Mouse (Mus musculus) kidney, embryonic 16.5 days (tissue): ENCODE results near the gene Szrd1. TPM values are rescaled to one million over a fixed set of nuclear protein-coding genes. Genes with fewer than 3 reads are reported as not detected.
A peak's percentile ranks its signal among the peaks of the same experiment; 100 is the strongest.

Experiments used
- ATAC-seq: fragments of 200-750 bp; cut with Nextera tagmentation; 2 replicates; pipeline ENCODE4 v1.8.0; 2017; ENCODE audit warnings: moderate TSS enrichment; ENCODE audit not compliant: low FRiP score, low TSS enrichment
- H3K27ac ChIP-seq: fragments of 300-500 bp; sonication (generic); 2 replicates; pipeline ENCODE4 v1.5.1; 2014; ENCODE audit warnings: low read length
- H3K27me3 ChIP-seq: fragments of 300-500 bp; sonication (generic); 2 replicates; pipeline ENCODE4 v1.6.1; 2014; ENCODE audit warnings: low read length, control low read depth, mixed read lengths; ENCODE audit not compliant: insufficient read depth
- H3K36me3 ChIP-seq: fragments of 300-500 bp; sonication (generic); 2 replicates; pipeline ENCODE4 v1.6.1; 2014; ENCODE audit warnings: low read length, control low read depth, mixed read lengths; ENCODE audit not compliant: insufficient read depth
- H3K4me1 ChIP-seq: fragments of 300-500 bp; sonication (generic); 2 replicates; pipeline ENCODE4 v1.6.1; 2014; ENCODE audit warnings: low read length, control low read depth, mixed read lengths; ENCODE audit not compliant: insufficient read depth
- H3K4me2 ChIP-seq: fragments of 300-500 bp; sonication (generic); replicated peaks from 2 replicates; pipeline ENCODE4 v1.6.1; 2014; ENCODE audit warnings: low read depth, low read length
- H3K4me3 ChIP-seq: fragments of 300-500 bp; sonication (generic); 2 replicates; pipeline ENCODE4 v1.5.1; 2014; ENCODE audit warnings: mild to moderate bottlenecking, low read length
- H3K9ac ChIP-seq: fragments of 300-500 bp; sonication (generic); replicated peaks from 2 replicates; pipeline ENCODE4 v1.6.1; 2014; ENCODE audit warnings: low read length
- H3K9me3 ChIP-seq: fragments of 300-500 bp; sonication (generic); 2 replicates; pipeline ENCODE4 v1.6.1; 2016; ENCODE audit warnings: low read length, control low read depth
- WGBS: fragments of 180-500 bp; shearing (Covaris S2); extraction: QIAGEN DNeasy Blood & Tissue Kit; methylation state at CpG from one replicate; pipeline ENCODE4 v1.1.7; 2014; 5-methylcytosine and 5-hydroxymethylcytosine counted together
- polyA plus RNA-seq: library from polyadenylated mRNA; unstranded; fragments of >200 nt; fragmentation: Nextera tagmentation; extraction: Ambion mirVana; gene quantifications from 2 replicates; pipeline ENCODE4 v1.2.1, GENCODE M21; 2015

Gene Szrd1
- polyA plus RNA-seq, 1 experiment from 2014 or later, result 51.3 TPM

GRCm38 (mm10) chr4:141077681-141078509 is 61.7 kb downstream of the Szrd1 start, which contains the start of gene Necap2:
Gene Necap2, minus strand, starts transcription at chr4:141078357.
- no peaks in the 10 kb centered on the region for H3K27me3 ChIP-seq
- H3K4me2 ChIP-seq, result peak within 1 kb of the TSS; percentile 94
- H3K9me3 ChIP-seq, result no peaks in the 10 kb centered on the region
- peak within 1 kb of the TSS; percentile 69; the same call in 1 of the 2 replicates for H3K27ac ChIP-seq
- peak within 1 kb of the TSS; percentile 93 for H3K4me3 ChIP-seq
- WGBS, result under 1% methylated on average over 67 of the region's 67 CpGs
- ATAC-seq, result peak; percentile 91
- peaks cover 14% of the 10 kb centered on the region for H3K36me3 ChIP-seq
- peak within 1 kb of the TSS; percentile 84 for H3K9ac ChIP-seq
- peaks cover 16% of the 10 kb centered on the region for H3K4me1 ChIP-seq

- H3K36me3 ChIP-seq, result peaks cover 24% of the 10 kb centered on the region
- peaks cover 16% of the 10 kb centered on the region for H3K4me1 ChIP-seq
- H3K9me3 ChIP-seq, result no peaks in the 10 kb centered on the region
- no peak for ATAC-seq
- WGBS, result 77% methylated on average over 17 of the region's 17 CpGs
- peak overlapping the region; percentile 93 for H3K4me3 ChIP-seq
- H3K9ac ChIP-seq, result peak overlapping the region; percentile 84
- 0 out of 2 replicates have a peak overlapping the region, but pooled peaks have one; percentile 43 for H3K27ac ChIP-seq
- no peaks in the 10 kb centered on the region for H3K27me3 ChIP-seq
- peak overlapping the region; percentile 94 for H3K4me2 ChIP-seq
These were observed 62.6 kb downstream of the Szrd1 start for GRCm38 (mm10) chr4:141076761-141077506.

GRCm38 (mm10) chr4:141074109-141074508 is 65.5 kb downstream of the Szrd1 start:
- no peak overlapping the region for H3K27ac ChIP-seq
- 87% methylated on average over 4 of the region's 4 CpGs for WGBS
- H3K9me3 ChIP-seq, result no peaks in the 10 kb centered on the region
- H3K4me2 ChIP-seq, result no peak overlapping the region
- ATAC-seq, result no peak
- H3K4me1 ChIP-seq, result peaks cover 16% of the 10 kb centered on the region
- no peak overlapping the region for H3K4me3 ChIP-seq
- H3K27me3 ChIP-seq, result no peaks in the 10 kb centered on the region
- no peak overlapping the region for H3K9ac ChIP-seq
- peaks cover 44% of the 10 kb centered on the region for H3K36me3 ChIP-seq

GRCm38 (mm10) chr4:141073661-141074060 is 65.9 kb downstream of the Szrd1 start:
- 89% methylated on average over 9 of the region's 9 CpGs for WGBS
- no peak overlapping the region for H3K9ac ChIP-seq

GRCm38 (mm10) chr4:141072502-141072901 is 67.1 kb downstream of the Szrd1 start:
- WGBS, result 89% methylated on average over 11 of the region's 11 CpGs
- Histone ChIP-seq H3K9me3 (no peaks in the 10 kb centered on the region), H3K27ac (no peak overlapping the region), H3K4me1 (peaks cover 15% of the 10 kb centered on the region), H3K27me3 (no peaks in the 10 kb centered on the region), H3K4me2 (no peak overlapping the region), H3K9ac (no peak overlapping the region), H3K4me3 (no peak overlapping the region), H3K36me3 (peaks cover 60% of the 10 kb centered on the region)
- ATAC-seq, result no peak

More at GRCm38 (mm10) chr4:141073661-141074060, 65.9 kb downstream of the Szrd1 start:
- no peak overlapping the region for H3K27ac ChIP-seq
- no peak overlapping the region for H3K4me2 ChIP-seq
- no peak overlapping the region for H3K4me3 ChIP-seq
- no peaks in the 10 kb centered on the region for H3K9me3 ChIP-seq
- peaks cover 49% of the 10 kb centered on the region for H3K36me3 ChIP-seq
- peaks cover 16% of the 10 kb centered on the region for H3K4me1 ChIP-seq
- ATAC-seq, result no peak
- H3K27me3 ChIP-seq, result no peaks in the 10 kb centered on the region

GRCm38 (mm10) chr4:141069731-141070130 is 69.8 kb downstream of the Szrd1 start:
- Histone ChIP-seq H3K4me2 (no peak overlapping the region), H3K36me3 (peaks cover 72% of the 10 kb centered on the region), H3K9me3 (no peaks in the 10 kb centered on the region), H3K4me3 (no peak overlapping the region), H3K4me1 (no peaks in the 10 kb centered on the region), H3K27me3 (no peaks in the 10 kb centered on the region), H3K9ac (no peak overlapping the region), H3K27ac (no peak overlapping the region)
- ATAC-seq, result no peak
- WGBS, result 60% methylated on average over 4 of the region's 4 CpGs

GRCm38 (mm10) chr4:141068655-141069054 is 70.9 kb downstream of the Szrd1 start:
- no peak for ATAC-seq
- Histone ChIP-seq H3K4me3 (no peak overlapping the region), H3K27ac (no peak overlapping the region), H3K36me3 (peaks cover 68% of the 10 kb centered on the region), H3K4me2 (no peak overlapping the region), H3K4me1 (no peaks in the 10 kb centered on the region), H3K27me3 (no peaks in the 10 kb centered on the region), H3K9ac (no peak overlapping the region), H3K9me3 (no peaks in the 10 kb centered on the region)
- 92% methylated on average over 8 of the region's 8 CpGs for WGBS

GRCm38 (mm10) chr4:141067516-141068046 is 72.0 kb downstream of the Szrd1 start:
- Histone ChIP-seq H3K27ac (no peak overlapping the region), H3K4me2 (no peak overlapping the region), H3K9ac (no peak overlapping the region), H3K27me3 (no peaks in the 10 kb centered on the region), H3K4me1 (no peaks in the 10 kb centered on the region), H3K36me3 (peaks cover 57% of the 10 kb centered on the region), H3K4me3 (no peak overlapping the region), H3K9me3 (no peaks in the 10 kb centered on the region)
- ATAC-seq, result no peak
- 81% methylated on average over 9 of the region's 9 CpGs for WGBS

GRCm38 (mm10) chr4:141066709-141067515 is 72.7 kb downstream of the Szrd1 start:
- H3K27me3 ChIP-seq, result no peaks in the 10 kb centered on the region

More at GRCm38 (mm10) chr4:141066709-141067515, 72.7 kb downstream of the Szrd1 start:
- no peak overlapping the region for H3K27ac ChIP-seq
- no peak for ATAC-seq
- peaks cover 51% of the 10 kb centered on the region for H3K36me3 ChIP-seq
- WGBS, result 70% methylated on average over 12 of the region's 12 CpGs
- H3K9me3 ChIP-seq, result no peaks in the 10 kb centered on the region
- H3K9ac ChIP-seq, result no peak overlapping the region
- H3K4me3 ChIP-seq, result no peak overlapping the region
- no peaks in the 10 kb centered on the region for H3K4me1 ChIP-seq
- H3K4me2 ChIP-seq, result no peak overlapping the region
